ENCODE assay signal across 17 mouse cellular contexts in the genomic region with DNA sequence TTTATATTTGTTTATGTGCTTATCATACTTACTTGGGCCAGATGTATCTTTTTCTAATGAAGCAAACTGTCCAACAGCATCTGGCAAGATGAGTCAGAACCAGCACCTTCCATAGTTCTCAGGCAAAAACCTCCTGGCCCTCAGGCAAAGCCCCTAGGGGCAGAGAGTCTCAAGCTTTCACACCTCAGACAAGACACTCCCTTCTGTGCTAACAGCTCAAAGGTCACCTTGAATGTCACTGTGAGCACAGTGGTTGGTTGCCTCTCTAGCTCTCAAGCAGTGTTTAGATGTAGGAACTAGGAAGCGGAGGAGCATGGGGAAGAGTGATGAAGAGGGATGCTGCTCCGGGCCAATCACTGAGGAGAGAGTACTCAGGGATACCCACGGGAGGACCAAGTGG.
"Had no signal": no experiment of that assay in that cellular context is flagged by ENCODE, and none has a peak within 500 bp of the region (broad histone marks: within the 10 kb centered on the region; RNA-seq: fewer than 3 reads in every experiment).

No protein-coding gene starts in this region.

- H3K4me2 ChIP-seq: lung, embryonic 14.5 days; midbrain, embryonic 11.5 days; midbrain, embryonic 13.5 days; midbrain, embryonic 15.5 days; neural tube, embryonic 12.5 days had no signal

- H3K9me3 ChIP-seq: megakaryocyte, embryonic 14.5 days; midbrain, embryonic 13.5 days; midbrain, embryonic 15.5 days; neural tube, embryonic 12.5 days had no signal

- H3K4me3 ChIP-seq: megakaryocyte, embryonic 14.5 days; midbrain, embryonic 13.5 days; midbrain, embryonic 15.5 days; neural tube, embryonic 12.5 days had no signal

- DNase-seq: lung, adult 18-20 months; lung, embryonic 14.5 days; lung, postnatal 10 days; retina, postnatal 1 day; right cerebral cortex, adult 18-20 months; right cerebral cortex, postnatal 25 days; right cerebral cortex, postnatal 4 days; spleen, adult 18-20 months; thymus, adult 18-20 months; thymus, postnatal 14 days; thymus, postnatal 36 days had no signal

- H3K27ac ChIP-seq: macrophage; midbrain, embryonic 13.5 days; midbrain, embryonic 15.5 days; neural tube, embryonic 12.5 days had no signal

- H3K4me1 ChIP-seq: megakaryocyte, embryonic 14.5 days; midbrain, embryonic 13.5 days; midbrain, embryonic 15.5 days; neural tube, embryonic 12.5 days had no signal

- H3K36me3 ChIP-seq: midbrain, embryonic 13.5 days; midbrain, embryonic 15.5 days; neural tube, embryonic 12.5 days had no signal

- ATAC-seq: midbrain, embryonic 13.5 days; midbrain, embryonic 15.5 days had no signal

- H3K27me3 ChIP-seq: midbrain, embryonic 13.5 days; midbrain, embryonic 15.5 days; neural tube, embryonic 12.5 days had no signal

- H3K9ac ChIP-seq: lung, embryonic 14.5 days; midbrain, embryonic 13.5 days; midbrain, embryonic 15.5 days; neural tube, embryonic 12.5 days had no signal
